Mouse (Mus musculus) common myeloid progenitor, adult 5-6 weeks (primary cell): Measurements from ENCODE around the gene Sh3rf3. TPM values are rescaled to one million over a fixed set of nuclear protein-coding genes. Genes with fewer than 3 reads are reported as not detected.

Source experiments
- ATAC-seq: replicated peaks from 2 replicates; pipeline ENCODE4 v1.8.0; 2016; ENCODE audit warnings: low read depth, mild to moderate bottlenecking, moderate TSS enrichment, inconsistent platforms; ENCODE audit not compliant: poor library complexity, severe bottlenecking
- total RNA-seq: library from RNA; stranded (forward); fragments of 200-1000, 187-1606 nt; gene quantifications from 2 replicates; pipeline ENCODE4 v1.2.3, GENCODE M21; 2017

The Sh3rf3 gene
- total RNA-seq, 1 experiment from 2014 or later, result not detected

DNA sequence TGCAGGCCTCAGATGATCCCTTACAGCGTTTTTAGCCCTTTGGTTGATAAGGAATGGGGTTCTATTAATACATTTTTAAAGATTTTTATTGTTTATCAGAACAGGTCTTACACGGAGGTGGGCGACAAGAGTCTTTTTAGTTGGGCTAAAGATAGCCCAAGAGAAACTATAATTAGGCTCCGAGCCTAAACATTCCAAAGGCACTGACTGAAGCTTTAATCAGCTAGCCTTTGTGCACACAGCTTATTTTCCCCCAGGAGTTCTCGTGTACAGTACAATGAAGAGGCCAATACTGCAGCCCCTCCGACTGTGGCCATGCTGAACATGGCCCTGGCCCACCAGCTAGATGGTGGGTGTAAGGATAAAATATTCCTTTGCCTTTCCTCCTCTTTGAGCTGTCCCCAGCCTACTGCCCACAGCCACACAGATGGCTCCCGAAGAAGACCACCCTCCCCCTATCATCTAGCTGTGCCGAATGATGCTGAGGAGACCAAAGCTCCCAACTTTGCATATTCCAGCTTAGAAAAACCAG is 320.4 kb downstream of the Sh3rf3 start:
- no peak for ATAC-seq

GRCm38 (mm10) chr10:59149956-59150383 is 336.8 kb downstream of the Sh3rf3 start:
- peak; percentile 98 for ATAC-seq

GRCm38 (mm10) chr10:59150938-59151657 is 337.9 kb downstream of the Sh3rf3 start:
- ATAC-seq, result no peak

GRCm38 (mm10) chr10:59152544-59153081 is 339.5 kb downstream of the Sh3rf3 start:
- ATAC-seq, result no peak

- ATAC-seq, result peak; percentile 73
Measured at GRCm38 (mm10) chr10:59158627-59159026, 345.5 kb downstream of the Sh3rf3 start.

DNA sequence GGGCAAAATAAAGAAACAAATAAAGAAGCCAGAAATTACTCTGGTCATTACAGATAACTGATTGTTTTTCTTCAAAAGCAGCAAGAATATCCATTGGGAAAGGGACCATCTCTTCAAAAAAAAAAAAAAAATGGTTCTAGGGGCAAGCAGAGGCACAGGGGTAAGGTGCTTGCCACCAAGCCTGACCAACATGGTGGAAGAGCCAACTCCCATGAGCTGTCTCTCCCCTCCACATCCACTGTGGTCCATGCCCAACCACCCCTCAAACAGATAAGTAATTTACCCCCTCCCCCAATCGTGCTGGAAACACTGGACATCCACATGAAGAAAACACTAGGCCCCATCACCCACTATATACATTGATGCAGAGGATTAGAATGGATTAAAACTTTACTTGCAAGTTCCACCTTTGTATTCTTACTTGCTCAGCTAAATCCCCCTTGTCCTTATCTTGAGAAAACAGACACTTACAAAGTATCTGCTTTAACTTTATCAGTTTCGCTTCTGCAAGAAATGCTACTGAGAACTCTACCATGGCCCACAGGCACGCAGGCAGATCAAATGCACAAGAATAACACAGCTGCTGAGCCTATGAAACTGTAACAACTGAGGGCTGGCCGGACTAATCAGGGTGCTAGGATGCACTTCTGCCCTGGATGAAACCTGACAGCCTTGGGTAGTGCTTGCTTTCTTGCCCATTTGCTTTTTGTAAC is 349.2 kb downstream of the Sh3rf3 start:
- peak; percentile 71 for ATAC-seq

DNA sequence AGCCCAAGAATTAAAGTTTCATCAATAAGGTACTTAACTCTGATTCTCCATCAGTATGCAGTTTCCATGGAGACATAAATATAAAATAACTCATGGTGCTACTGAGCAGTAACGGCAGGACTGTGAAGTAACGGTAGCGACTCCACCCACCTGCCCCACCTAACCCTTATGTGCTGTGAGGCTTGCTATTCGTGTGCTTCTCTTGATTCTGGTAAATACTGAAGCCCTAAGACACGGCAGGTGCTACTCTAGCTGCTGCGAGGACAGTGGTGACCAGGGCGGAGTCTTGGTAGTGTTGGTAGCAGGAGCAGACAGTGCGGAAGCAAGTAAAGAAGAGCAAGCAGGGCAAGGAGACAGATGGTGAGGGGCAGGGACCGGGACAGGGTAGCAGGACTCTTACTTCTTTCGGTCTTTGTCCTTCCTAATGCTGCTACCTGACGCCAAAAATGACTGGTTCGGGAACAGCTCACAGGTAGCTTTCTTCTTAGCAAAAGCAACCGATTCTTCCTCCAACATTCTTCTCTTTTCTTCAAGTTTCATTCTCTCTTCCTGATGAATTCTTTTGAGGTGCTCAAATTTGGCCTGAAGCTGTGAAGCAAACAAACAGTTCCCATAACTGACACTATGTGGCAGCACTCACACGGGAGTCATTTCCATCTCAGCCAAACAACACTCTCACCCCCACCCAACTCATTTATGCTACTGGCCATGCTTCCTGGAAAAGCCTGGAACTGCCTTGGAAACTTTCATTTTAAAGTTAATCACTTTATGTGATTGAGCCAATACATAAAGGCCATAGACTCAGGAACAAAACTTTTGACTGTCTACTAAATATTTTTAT is 353.2 kb downstream of the Sh3rf3 start:
- ATAC-seq, result peak; percentile 86

GRCm38 (mm10) chr10:59171042-59171441 is 357.9 kb downstream of the Sh3rf3 start:
- no peak for ATAC-seq

GRCm38 (mm10) chr10:59172539-59172938 is 359.4 kb downstream of the Sh3rf3 start:
- no peak for ATAC-seq

DNA sequence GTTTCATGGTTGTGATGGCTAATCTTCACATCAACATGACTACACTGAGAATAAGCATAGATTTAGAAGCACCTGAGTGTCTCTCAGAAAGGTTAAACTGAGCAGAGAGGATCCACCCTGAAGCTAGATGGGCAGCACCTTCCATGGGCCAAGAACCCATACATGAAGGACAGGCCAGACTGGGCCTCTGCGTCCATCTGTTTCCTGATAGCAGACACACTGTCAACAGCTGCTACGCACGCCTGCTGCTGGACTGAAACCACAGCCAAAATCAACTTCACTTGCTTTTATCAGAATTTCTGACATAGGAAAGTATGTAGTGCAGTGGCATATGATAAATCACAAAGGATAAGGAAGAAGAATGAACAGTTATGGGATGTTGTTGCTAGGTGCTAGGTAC is 366.5 kb downstream of the Sh3rf3 start:
- no peak for ATAC-seq

DNA sequence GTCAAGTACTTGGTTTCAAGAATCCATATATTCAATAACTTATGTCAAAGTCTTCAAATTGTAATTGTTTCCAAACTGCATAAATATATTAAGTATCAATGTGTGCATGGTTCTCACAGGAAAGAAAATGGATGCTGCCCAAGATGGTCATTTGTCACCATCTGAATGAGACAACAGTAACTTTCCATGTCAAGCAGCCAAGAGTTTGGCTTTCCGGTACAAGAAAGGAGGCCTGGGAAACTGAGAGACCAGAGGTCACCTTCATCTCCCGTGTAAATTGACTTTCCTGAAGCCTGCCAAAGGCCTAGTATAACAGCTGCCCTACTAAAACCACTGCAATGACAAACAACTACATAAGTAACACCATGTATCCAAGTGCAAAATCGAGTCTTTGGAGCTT is 369.1 kb downstream of the Sh3rf3 start:
- no peak for ATAC-seq

Other genes with a start within 250 kb of the Sh3rf3 start
- gene Edar, start 137.7 kb upstream of the Sh3rf3 start, total RNA-seq, result 0.09 TPM in 1 of 2 replicates, not detected in the other
- gene Gm17542, start 95.1 kb upstream of the Sh3rf3 start, total RNA-seq, result not detected in 2 replicates